Mouse (Mus musculus): Measurements from ENCODE around the gene Atf6.

Atf6 gene

DNA sequence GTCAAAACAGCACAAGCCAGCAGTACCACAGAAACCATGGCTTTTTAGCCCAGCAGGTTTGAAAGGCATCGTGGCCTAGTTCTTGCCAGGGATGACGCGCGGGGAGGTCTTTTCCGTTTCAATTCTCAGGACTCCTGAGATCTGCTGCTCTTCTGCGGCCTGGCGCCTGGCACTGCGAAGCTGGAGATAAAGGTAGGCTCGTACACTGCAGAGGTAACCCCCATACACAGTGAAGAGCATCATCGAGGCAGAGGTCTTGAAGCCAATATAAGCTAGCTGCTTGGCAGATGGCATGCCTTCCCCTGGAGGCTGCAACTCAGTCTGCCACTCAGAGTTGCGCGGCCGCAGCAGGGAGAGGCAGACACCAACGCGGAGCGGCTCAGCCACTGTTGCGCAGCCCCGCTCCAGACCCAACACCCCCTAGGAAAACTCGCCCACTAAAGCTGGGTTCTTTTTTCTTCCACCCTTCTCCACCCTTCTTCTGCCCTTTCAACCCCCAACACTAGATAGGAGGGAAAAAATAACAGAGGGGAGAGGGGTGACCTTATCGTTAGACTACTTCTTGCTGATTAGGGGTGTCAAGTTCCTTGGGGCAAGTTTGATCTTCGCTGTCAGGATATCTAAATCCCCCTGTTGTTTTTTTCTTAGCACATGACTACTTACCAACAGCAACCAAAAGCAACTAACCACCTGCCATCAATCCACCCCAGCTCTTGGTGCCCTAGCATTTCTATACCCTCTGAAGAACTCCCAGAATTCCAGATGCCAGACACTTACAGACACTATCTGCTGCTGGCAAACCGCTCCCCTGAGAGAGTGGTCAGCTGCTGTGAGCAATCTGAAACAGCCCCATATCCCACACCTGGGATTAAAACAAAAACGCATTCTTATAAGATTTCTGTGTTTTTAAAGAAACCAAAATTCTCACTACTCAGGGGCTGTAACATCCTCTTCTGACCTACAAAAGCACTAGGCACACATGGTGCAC is 16.6 kb downstream of the Atf6 start:
- no peak for ATAC-seq (ENCODE audit: insufficient number of reproducible peaks, low FRiP score, low TSS enrichment)

DNA sequence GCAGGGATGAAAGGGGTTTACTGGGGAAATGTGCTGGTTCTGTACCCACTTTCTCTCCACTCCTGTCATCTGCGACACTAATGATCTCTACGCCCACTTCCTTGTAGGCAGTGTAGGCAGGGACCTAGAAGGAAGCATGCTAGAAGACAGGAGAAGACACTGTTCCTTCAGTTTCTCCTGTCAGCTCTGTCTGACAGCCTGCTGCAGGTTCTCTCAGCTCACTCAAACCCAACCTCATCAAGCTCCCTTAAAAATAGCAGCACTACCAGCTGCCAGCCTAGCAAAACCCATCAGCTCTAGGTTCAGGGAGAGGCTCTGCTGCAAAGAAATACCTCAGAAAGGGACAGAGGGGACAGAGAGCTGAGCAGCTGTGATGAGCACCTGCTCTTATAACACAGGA is 17.6 kb downstream of the Atf6 start:
- no peak for ATAC-seq (ENCODE audit: insufficient number of reproducible peaks, low FRiP score, low TSS enrichment)

DNA sequence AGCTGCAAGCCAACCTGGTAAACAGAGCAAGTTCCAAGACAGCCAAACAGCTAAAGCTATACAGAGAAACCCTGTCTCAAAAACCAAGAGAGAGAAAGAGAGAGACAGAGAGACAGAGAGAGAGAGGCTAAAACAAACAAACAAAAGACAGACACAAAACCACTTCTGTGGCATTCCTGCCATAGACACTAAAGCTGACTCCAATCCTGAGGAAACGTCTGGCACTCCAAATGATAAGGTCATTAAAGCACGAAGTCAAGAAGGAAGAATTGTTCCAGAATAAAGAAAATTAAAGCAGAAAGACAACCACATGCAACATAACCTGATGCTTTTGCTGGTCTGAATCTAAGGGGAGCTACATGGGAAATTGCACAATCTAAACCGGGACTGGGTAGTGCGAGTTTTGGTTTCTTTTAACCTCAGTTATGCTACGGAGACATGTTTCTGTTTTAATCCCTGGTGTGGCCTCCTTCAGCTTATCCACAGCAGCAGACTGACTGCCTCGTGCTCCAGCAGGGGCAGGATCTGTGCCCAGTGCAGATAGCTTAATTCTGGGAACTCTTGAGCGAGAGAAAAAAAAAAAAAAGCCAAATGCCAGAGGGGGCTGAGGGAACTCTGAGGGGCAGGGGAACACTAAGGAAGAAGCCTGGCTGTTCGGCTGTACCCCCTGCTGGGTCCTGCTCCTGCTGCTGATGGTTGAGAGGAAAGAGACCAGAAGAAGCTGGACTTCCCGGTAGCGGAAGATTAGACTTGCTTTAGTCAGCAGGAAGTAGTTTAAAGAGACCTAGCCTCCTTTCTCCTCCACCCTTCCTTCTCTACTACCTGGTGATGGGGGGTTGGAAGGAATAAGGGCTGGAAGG is 21.9 kb downstream of the Atf6 start:
- ATAC-seq (ENCODE audit: insufficient number of reproducible peaks, low FRiP score, low TSS enrichment), result no peak

DNA sequence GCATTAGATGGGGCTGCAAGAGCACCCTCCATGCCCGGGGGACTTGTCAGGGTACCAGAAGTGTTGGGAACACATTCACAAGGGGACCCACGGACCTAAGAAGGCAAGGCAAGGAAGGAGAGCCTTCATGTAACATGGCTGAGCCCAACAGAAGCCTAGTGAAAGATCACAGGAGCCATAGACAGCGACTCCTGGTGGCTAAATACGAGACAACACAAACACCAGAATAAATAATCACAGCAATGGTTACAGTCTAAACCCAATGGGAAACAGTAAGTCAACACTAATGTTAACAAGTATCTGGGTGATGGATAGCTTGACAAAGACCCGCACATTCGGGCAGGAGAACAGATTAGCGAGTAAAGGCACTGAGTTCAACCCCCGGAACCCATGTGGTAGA is 23.2 kb downstream of the Atf6 start:
- ATAC-seq (ENCODE audit: insufficient number of reproducible peaks, low FRiP score, low TSS enrichment), result no peak

DNA sequence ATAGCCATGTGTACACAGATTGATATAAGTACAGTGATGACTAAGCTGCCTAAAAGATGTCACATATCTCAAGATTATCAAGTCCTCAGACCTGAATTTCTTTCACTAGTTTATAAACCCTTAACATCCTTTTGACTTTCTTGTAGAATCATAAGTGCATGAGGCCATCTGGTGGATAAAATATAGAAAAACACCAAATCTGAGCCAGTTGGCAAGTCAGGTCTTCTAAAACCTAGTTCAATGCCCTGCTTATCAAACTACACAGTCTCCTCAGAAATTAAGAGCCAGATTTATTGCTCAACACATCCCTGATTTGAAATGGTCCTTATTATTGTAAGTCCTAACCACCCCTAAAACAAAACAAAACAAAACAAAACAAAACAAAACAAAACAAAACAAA is 27.9 kb downstream of the Atf6 start:
- ATAC-seq (ENCODE audit: insufficient number of reproducible peaks, low FRiP score, low TSS enrichment), result no peak

DNA sequence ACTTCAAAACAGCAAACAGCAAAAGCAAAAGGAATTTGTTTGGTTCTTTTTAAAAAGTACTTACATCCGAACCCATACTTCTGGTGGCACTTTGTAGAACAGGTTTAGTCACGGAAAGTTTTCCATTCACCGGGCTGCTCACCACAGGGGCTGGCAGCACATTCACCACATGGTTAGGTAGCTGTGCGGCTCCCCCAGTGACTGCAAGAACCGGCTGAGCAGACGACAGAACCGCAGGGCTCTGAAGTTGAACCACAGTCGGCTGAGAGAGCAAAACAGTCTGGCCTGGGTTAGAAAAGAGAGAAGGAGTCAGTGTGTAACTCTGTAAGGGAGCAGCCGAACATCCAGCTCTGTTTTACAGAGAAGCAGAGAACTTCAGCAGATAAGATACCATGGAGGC is 32.8 kb downstream of the Atf6 start:
- peak; percentile 49; the same call in 1 of the 2 replicates for ATAC-seq (ENCODE audit: insufficient number of reproducible peaks, low FRiP score, low TSS enrichment)

DNA sequence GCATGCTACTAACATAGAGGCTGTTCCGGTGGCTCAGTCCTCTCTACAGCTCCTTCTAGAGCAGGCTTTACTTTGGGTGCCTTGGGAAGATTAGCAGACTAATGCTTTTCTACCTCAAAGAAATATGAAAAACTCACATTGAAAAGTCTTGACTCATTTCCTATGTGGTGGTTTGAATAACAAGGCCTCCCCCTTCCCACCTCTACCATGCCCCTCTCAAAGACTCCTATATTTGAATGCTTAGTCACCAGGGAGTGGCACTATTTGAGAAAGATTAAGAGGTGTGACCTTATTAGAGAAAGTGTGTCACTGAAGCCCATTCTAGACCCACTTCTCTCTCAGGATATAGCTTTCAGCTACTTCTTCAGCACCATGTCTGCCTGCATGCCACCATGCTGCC is 37.8 kb downstream of the Atf6 start:
- no peak for ATAC-seq (ENCODE audit: insufficient number of reproducible peaks, low FRiP score, low TSS enrichment)

DNA sequence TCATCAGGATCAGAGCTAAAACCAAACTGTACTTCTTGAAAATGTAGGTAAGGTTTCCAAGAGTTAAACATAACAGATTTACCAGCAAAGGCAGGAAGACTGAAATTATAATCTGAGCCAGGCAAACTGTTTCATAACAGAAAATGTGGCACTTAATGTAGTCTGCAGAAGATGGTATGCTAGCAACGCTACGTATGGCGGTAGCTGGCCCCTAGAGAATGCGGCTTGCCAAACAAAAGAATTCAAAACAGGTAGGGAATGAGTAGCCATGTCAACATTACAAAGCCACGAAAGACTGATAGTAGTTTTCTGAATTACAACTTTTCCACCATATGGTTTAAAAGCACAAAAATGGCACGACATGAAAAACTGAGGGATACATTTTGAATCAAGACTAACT is 38.2 kb downstream of the Atf6 start:
- no peak for ATAC-seq (ENCODE audit: insufficient number of reproducible peaks, low FRiP score, low TSS enrichment)

DNA sequence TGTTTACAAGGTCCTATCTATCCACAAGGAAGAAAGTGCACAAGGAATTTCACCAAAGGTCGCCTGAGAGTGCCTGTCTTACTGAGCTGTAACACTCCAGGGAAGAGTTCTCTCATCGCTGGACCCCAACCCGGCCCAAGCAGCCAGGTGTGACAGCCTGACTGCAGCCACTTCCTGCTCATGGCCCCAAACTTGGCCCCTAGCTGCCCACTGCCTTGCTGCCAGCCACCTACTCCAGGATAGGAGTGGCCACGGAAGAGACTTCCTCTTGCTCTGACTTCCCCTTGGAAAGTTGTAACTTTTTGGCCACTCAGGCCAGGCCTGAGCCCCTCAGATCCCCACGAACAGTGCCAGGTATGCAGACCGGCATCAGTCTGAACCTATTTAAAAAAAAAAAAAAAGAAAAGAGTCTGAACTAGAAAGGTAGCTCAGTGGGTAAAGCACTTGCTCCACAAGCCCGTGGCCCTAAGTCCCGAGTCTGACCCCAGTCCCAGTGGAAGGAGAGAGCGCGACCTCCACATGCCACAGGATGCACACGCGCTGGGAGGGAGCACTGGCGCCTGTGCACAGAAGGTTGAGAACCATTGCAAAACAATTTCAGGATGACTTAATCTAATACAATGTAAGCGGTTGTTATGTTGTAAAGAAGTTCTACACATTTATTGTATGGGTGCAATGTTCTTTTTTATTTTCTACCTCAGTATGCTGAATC is 47.3 kb downstream of the Atf6 start:
- no peak for ATAC-seq (ENCODE audit: insufficient number of reproducible peaks, low FRiP score, low TSS enrichment)

DNA sequence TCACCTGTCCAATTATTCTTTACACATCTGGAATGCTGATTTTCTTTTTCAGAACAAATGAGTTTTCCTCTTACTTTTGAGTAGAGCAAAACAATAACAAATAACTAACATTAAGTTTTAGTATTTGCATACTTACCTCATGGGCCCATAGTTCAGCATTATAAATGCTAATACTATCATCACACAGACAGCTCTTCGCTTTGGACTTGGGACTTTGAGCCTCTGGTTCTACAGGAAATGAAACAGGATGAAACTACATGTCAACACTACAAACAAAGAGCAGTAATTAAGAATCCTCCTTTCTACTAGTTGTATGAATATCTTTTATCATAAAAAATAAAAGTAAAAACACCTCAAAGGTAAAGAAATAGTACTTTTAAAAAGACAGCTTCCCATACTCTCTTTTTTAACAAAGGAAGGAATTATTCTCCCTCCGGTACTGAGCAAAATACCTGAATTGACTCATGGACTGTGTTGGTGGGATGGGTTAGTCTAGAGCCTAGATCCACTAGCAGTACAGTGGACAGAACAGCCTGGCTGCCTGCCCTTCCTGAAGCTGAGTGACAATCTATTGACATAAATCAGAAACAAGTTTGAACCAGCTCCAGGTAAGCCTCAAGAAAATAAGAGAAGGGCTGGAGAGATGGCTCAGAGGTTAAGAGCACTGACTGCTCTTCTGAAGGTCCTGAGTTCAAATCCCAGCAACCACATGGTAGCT is 52.1 kb downstream of the Atf6 start:
- ATAC-seq (ENCODE audit: insufficient number of reproducible peaks, low FRiP score, low TSS enrichment), result no peak

DNA sequence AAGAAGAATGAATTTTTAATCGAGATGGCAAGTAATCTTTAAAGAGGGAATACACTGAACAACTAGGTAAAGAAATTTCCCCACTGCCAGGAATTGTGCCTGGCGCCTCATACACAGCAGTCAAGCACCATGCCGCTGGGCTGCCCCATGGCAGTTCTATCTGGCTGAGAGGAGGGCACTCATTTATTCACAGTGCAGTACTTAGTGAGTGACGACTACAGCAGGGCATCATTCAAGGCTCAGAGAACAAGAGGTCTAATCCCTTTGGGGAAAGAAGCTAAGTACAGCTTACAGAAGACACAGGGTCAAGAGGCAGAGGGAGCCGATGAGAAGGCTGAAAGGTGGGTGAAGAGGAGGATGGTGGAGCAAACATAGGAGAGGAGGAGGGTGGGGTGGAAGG is 54.7 kb downstream of the Atf6 start:
- no peak for ATAC-seq (ENCODE audit: insufficient number of reproducible peaks, low FRiP score, low TSS enrichment)

DNA sequence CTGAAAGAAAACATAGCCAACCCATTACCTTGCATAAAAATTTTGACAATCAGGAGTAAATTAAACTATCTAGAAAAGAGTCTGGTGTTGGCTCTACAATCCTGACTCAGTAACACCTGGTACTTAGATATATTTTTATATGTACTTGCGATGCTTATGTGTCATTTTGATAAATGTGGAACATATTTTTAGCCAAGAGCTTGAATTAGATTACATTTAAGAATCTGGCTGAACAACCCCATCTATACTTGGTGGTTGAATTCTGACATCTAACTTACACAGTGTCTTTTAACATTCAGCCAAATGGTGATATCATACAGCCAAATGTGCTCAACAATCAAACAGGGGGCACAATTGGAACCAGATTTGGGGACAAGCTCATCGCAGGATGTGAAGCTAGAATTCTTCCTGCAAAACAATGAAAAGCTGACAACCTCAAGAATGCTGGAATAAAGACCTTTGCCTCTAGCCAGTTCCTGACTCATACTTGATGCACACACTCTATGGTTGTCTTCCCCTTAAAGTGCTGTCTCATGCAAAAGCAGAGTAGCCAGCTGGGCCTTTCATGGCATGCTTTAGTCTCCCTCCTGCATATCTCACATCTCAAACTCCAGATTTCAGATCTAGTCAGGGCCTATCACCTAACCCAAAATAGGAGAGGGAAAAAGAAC is 59.8 kb downstream of the Atf6 start:
- ATAC-seq (ENCODE audit: insufficient number of reproducible peaks, low FRiP score, low TSS enrichment), result no peak

DNA sequence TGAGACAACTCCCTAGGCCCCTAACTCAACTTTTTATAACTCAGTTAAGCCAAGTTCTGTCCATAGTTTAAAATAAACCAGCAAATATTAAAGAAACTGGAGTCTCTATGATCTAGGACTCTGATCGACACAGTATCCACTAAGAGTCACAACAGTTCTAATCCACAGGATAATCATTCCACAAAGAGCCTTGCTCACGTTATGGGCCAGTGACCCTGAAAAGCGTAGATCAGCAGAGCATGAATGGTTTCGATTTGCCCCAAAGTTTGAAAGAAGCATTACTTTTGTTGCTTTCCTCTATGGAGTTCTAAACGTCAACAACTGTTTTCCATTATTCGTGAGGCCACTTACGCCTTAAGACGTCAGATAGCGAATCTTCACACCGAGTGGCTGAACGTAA is 62.9 kb downstream of the Atf6 start:
- no peak for ATAC-seq (ENCODE audit: insufficient number of reproducible peaks, low FRiP score, low TSS enrichment)

DNA sequence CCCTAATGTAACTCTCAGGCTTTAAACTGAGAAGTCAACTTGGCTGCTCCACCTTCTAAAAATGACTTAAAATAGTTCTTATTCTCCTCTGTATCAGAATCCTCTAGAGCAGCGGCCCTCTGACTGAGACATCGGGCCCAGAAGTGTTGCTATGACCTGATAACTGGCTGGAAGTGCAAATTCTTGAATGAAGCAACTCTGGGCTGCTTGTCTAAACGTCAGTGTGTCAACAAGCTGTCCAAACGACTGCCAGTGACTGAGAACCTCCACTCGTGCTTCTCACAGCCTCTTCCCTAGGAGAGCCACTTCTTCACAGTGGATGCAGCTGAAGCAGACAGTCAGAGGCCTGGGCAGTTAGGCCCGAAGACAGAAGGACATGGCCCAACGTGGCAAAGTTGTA is 64.9 kb downstream of the Atf6 start:
- ATAC-seq (ENCODE audit: insufficient number of reproducible peaks, low FRiP score, low TSS enrichment), result no peak

DNA sequence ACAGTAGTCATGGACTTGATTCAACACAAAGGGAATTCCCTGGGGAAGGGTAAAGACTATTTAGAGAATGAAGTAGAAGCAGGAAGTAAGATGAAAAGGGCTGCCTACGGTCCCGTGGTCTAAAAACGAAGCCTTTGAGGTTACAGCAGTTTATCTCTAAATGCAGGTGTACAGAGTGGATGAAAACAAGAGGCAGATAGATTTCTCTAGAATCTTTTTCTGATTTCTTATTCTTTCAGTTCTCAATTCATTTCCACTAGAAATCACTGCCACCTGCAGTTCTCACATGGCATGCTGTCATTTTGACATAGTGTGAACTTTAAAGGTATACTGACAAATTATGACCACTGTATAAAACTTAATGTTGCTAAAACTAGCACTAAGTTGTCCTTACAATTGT is 66.9 kb downstream of the Atf6 start:
- no peak for ATAC-seq (ENCODE audit: insufficient number of reproducible peaks, low FRiP score, low TSS enrichment)

DNA sequence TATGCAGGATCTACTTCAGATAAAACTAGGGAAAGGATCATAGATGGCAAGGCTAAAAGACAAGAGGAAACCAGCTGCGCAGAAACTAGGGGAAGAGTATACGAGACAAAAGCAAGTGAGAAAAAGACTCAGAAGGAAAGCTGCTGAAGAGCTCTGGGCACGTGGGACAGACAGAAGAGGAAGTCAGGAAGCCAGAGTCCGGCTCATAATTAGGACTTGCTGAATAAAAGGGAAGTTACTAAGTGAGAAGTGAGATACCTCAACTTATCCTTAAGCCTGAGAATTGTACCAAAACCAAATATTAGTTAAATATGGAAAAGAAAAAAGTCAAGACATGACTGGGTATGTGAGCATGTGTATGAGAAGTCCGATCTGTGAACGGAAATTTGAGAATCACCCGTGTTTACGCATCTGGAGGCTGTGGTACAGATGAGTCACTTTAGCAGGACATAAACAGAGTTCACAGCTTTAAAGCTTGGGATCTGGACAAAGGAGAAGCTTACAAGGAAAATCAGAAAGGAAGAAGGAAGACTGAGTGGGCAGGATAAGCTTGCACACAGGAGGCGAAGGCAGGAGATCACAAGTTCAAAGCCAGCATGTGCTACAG is 71.7 kb downstream of the Atf6 start:
- ATAC-seq (ENCODE audit: insufficient number of reproducible peaks, low FRiP score, low TSS enrichment), result no peak

DNA sequence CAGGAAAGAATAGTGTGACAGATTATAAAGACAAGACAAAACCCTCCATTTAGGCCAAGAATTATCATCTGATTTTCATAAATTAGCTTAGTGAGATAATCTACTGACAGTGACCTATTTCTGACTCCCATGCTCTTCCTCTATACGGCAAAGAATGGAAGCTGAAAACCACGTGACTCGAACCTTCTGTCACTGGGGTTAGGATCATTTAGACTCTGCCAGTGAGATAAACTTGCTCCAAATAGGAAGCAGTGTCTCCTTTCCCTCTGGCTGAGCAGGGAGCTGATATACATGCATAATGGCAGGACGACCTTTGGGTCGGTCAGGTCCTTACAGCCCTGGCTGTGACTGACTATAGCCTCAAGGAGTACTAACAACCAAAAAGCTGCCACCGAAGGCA is 76.0 kb downstream of the Atf6 start:
- 0 out of 2 replicates have a peak, but pooled peaks have one; percentile 52 for ATAC-seq (ENCODE audit: insufficient number of reproducible peaks, low FRiP score, low TSS enrichment)

DNA sequence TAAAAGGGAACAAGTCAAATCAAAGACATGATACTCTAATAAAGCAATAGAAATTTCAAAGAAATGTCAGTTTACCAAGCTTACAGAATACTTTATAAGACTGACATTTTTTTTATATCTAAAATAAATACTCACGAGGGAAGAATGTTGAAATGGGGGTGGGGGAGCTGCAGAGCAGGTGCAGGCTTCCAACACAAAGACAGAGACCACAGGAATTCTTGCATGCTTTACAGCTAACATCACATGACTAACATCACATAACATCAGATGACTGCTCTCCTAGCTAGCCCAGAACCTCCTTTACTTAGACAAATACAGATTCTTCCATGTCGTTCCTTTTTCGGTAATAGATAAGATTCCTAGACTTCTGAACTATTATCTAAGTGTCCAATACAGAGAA is 76.6 kb downstream of the Atf6 start:
- no peak for ATAC-seq (ENCODE audit: insufficient number of reproducible peaks, low FRiP score, low TSS enrichment)

DNA sequence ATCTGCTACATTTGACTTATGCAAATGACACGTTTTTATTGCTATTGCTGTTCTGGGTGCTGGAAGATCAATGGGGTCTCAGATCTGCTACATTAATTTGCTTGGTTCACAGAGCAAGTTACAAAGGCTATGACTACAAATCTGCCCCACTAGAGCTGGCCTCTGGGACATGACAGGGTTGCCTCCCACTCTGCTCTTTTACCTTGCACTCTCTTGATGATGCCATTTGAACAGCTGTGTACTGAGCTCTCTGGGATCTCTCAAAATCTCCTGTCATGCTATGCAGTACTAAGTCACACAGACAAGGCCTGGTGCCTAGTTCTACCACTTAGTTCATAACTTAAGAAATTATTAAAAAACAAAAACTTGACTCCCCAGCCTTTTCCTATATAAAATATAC is 79.9 kb downstream of the Atf6 start:
- ATAC-seq (ENCODE audit: insufficient number of reproducible peaks, low FRiP score, low TSS enrichment), result no peak
